Mouse (Mus musculus): ENCODE measurements around the gene Tmem178. TPM values are rescaled to one million over a fixed set of nuclear protein-coding genes. Genes with fewer than 3 reads are reported as not detected.
"Not testable (repeated sequence)": the region's sequence is repeated elsewhere in the genome, so short reads cannot be mapped to it uniquely, and the experiment has no call there.

Gene Tmem178
- total RNA-seq, 2 experiments from 2014 or later, result 4.4 to 4.9 TPM

DNA sequence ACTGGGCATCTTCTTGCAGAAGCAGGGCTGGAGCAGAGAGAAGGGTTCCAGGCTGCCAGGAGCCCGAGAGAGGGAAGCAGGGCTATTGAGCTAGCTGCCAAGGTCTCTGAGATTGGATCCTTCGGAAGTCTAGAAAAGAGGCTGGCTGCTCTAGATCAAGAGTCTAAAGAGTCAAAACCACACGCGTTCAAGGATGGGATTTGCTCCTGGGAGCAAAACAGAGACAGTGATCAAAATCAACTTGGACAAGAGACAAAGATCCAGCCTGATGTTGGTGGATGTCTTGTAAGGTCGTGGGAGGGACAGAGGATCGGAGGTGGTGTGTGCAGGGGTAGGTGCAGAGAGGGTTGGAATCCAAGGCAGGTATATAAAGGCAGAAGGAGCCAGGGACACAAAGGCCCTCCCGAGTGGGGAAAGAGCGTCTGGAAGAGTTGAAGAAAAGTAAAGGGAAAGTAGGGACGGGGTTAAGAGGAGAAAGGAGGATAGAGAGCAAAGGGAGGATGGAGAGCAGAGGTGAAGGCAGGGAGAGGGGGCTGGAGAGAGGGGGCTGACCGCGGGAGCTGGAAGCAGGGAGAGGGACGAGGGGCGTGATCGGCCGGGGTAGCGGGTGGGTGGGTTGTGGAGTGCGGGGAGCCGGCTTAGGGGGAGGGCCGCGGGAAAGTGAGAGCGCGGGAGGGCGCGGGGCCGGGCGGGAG, 450 bp upstream of the Tmem178 start:
- no peak for DNase-seq

- not testable (repeated sequence) for DNase-seq
Observed at GRCm38 (mm10) chr17:80945510-80945909, 1.1 kb downstream of the Tmem178 start.

- DNase-seq, result no peak
Observed at GRCm38 (mm10) chr17:80946091-80946885, 1.9 kb downstream of the Tmem178 start.

- DNase-seq, result no peak
Observed at GRCm38 (mm10) chr17:80947075-80947960, 2.9 kb downstream of the Tmem178 start.

DNA sequence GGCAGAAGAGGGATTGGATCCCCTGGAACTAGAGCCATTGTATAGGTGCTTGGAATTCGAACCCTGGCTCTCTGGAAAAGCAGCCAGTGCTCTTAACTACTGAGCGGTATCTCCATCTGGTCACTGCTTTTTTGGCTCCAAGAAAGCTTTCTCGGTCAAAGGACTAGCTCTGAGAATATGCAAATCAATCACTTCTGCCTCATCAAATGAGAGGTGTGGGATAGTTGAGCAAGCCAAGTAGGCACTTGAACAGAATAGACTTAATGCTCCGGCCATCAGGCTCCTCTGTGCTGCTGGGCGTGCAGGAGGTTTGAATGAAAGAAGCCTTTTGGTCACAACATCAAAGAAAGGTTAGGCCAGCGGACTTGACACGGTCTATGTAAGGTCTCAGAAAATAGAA, 5.0 kb downstream of the Tmem178 start:
- no peak for DNase-seq

- DNase-seq, result no peak
Observed at GRCm38 (mm10) chr17:80949895-80950294, 5.5 kb downstream of the Tmem178 start.

- DNase-seq, result no peak
Observed at GRCm38 (mm10) chr17:80952305-80952704, 7.9 kb downstream of the Tmem178 start.

DNA sequence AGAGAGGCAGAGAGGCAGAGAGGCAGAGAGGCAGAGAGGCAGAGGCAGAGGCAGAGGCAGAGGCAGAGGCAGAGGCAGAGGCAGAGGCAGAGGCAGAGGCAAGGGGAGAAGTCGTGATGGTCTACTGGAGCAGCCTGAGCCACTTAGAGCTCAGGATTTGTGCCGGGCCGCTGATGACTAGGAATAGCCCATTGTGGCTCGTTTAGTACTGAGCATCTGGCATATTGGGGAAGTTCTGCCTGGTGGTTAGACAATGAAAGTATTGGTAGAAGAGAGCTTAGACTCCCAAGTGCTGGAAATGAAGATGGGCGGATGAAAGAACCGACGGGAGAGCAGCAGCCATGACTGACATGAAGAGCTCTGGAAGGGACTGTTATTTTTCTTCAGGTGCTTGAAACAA, 11.0 kb downstream of the Tmem178 start:
- no peak for DNase-seq

- DNase-seq, result no peak
Observed at GRCm38 (mm10) chr17:80955998-80956811, 11.8 kb downstream of the Tmem178 start.

GRCm38 (mm10) chr17:80958332-80958731, 13.9 kb downstream of the Tmem178 start:
- no peak for DNase-seq

- no peak for DNase-seq
Observed at GRCm38 (mm10) chr17:80959840-80960239, 15.4 kb downstream of the Tmem178 start.

- no peak for DNase-seq
Observed at GRCm38 (mm10) chr17:80967475-80967874, 23.0 kb downstream of the Tmem178 start.

GRCm38 (mm10) chr17:80969643-80970619, 25.5 kb downstream of the Tmem178 start:
- peak; percentile 29 for DNase-seq

DNA sequence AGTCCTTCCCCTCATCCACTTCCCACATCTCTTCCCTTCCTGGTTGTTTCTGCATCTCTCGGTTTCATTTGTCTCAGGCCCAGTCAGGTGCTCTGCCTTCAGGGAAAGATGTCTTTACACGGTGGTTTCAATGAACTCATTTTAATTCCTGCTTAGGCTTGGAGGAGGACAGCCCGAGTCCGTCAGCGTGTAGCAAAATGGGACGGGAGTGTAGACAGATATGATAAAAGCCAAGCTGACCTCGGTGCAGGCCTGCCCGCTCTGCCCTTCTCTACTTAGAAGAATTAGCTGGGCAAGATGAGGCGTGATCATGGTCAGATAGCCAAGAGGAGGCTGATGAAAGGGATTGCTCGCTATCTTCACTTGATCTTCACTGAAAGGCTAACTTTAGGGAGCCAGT, 26.3 kb downstream of the Tmem178 start:
- peak; percentile 16 for DNase-seq

GRCm38 (mm10) chr17:80972891-80973290, 28.5 kb downstream of the Tmem178 start:
- DNase-seq, result no peak

DNA sequence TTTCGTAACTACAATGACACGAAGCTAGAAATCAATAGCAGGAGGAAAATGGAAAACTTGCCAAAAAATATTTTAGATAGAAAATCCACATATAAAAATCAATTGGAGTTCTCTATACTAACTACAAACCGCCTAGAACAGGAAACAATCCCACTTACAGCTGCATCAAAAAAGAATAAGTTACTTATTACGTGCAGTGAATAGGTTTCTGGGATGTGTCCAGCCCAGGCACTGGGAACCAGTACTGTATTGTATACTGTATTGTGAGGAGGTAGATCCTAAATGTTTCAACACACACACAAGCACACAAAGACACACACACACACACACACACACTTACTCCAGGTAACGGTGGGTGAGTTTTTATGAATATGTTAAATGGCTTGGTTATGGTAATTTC, 32.8 kb downstream of the Tmem178 start:
- DNase-seq, result no peak

GRCm38 (mm10) chr17:80980096-80980495, 35.7 kb downstream of the Tmem178 start:
- DNase-seq, result no peak

DNA sequence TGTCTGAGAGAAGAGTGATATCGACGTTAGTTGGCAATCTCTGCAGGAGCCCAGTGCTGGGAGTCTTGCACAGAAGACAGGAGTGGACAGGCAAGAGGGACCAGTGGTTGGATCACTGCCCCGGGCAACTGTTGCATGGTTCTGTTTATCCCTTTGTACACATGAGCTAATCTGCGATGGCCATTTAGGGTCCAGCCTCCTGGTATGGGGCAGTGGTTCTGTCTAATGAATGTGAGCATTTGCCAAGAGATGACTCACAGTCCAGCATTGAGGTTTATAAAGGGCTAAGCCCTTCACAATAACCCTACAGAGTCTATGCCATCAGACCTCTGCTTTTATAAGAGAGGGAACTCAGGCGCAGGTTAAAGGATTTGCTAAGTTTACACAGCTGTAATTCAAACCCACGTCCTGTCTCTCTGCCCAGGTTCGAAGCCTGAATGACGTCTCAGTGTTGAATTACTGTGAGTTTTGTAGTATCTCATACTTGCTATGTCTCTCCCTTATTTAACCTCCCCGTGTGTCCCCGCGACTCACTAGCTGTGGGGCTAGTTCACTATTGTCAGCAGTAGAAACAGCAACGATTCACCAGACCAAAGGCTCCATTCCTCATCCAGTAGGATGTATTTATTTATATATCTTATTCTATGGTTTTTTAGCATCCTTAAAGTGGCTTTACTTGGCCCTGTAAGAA, 37.4 kb downstream of the Tmem178 start:
- peak; percentile 10 for DNase-seq

DNA sequence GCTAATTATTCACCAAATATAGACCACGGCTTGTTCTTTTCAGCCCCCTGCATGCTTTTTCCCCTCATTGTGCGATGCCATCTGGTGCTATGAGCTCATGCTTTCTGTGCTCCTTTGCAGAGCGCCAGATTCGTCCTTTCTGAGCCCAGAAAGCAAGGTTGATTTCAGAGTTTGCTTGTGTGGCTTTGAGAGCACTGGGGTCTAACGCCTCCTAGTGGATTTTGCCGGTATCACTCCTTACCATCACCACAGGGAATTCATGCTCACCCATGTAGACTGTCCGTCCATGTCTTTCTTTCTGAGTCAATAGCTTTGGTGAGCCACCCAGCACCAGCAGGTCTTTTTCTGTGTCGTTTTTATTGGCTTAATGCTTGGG, 38.0 kb downstream of the Tmem178 start:
- peak; percentile 83 for DNase-seq

GRCm38 (mm10) chr17:80982976-80983375, 38.5 kb downstream of the Tmem178 start:
- DNase-seq, result no peak
